Mouse (Mus musculus): ENCODE measurements around the gene Isg20.
A peak's percentile ranks its signal among the peaks of the same experiment; 100 is the strongest.

The Isg20 gene

GRCm38 (mm10) chr7:78912974-78913474 lies at the start of gene Isg20:
TSS of gene Isg20 (plus strand) at chr7:78913424.
- Histone ChIP-seq H3K36me3 (ENCODE audit: control insufficient read depth, insufficient read depth, low read length, poor library complexity, severe bottlenecking) (no peaks in the 10 kb centered on the region), H3K27me3 (ENCODE audit: control insufficient read depth, insufficient read depth, low read length, poor library complexity, severe bottlenecking) (no peaks in the 10 kb centered on the region)
- peak; percentile 13 for DNase-seq (ENCODE audit: low read depth, low spot score)

GRCm38 (mm10) chr7:78863796-78864445 lies 49.3 kb upstream of the Isg20 start:
- Histone ChIP-seq H3K27me3 (ENCODE audit: control insufficient read depth, insufficient read depth, low read length, poor library complexity, severe bottlenecking) (no peaks in the 10 kb centered on the region), H3K36me3 (ENCODE audit: control insufficient read depth, insufficient read depth, low read length, poor library complexity, severe bottlenecking) (no peaks in the 10 kb centered on the region)
- DNase-seq (ENCODE audit: low read depth, low spot score): no peak

- no peak for DNase-seq (ENCODE audit: low read depth, low spot score)
- no peaks in the 10 kb centered on the region for H3K36me3 ChIP-seq (ENCODE audit: control insufficient read depth, insufficient read depth, low read length, poor library complexity, severe bottlenecking)
- no peaks in the 10 kb centered on the region for H3K27me3 ChIP-seq (ENCODE audit: control insufficient read depth, insufficient read depth, low read length, poor library complexity, severe bottlenecking)
These were observed 48.8 kb upstream of the Isg20 start for GRCm38 (mm10) chr7:78864446-78864802.

- Histone ChIP-seq H3K27me3 (ENCODE audit: control insufficient read depth, insufficient read depth, low read length, poor library complexity, severe bottlenecking) (no peaks in the 10 kb centered on the region), H3K36me3 (ENCODE audit: control insufficient read depth, insufficient read depth, low read length, poor library complexity, severe bottlenecking) (no peaks in the 10 kb centered on the region)
- no peak for DNase-seq (ENCODE audit: low read depth, low spot score)
These were observed 47.8 kb upstream of the Isg20 start for GRCm38 (mm10) chr7:78865212-78865949.

- DNase-seq (ENCODE audit: low read depth, low spot score): no peak
- H3K36me3 ChIP-seq (ENCODE audit: control insufficient read depth, insufficient read depth, low read length, poor library complexity, severe bottlenecking): no peaks in the 10 kb centered on the region
- no peaks in the 10 kb centered on the region for H3K27me3 ChIP-seq (ENCODE audit: control insufficient read depth, insufficient read depth, low read length, poor library complexity, severe bottlenecking)
These were observed 44.5 kb upstream of the Isg20 start for GRCm38 (mm10) chr7:78868731-78869130.

- Histone ChIP-seq H3K36me3 (ENCODE audit: control insufficient read depth, insufficient read depth, low read length, poor library complexity, severe bottlenecking) (no peaks in the 10 kb centered on the region), H3K27me3 (ENCODE audit: control insufficient read depth, insufficient read depth, low read length, poor library complexity, severe bottlenecking) (no peaks in the 10 kb centered on the region)
- DNase-seq (ENCODE audit: low read depth, low spot score): no peak
These were observed 40.9 kb upstream of the Isg20 start for GRCm38 (mm10) chr7:78872366-78872765.

GRCm38 (mm10) chr7:78872831-78873230 lies 40.4 kb upstream of the Isg20 start:
- no peak for DNase-seq (ENCODE audit: low read depth, low spot score)

GRCm38 (mm10) chr7:78881607-78882468 lies 31.4 kb upstream of the Isg20 start:
- H3K36me3 ChIP-seq (ENCODE audit: control insufficient read depth, insufficient read depth, low read length, poor library complexity, severe bottlenecking): no peaks in the 10 kb centered on the region
- no peaks in the 10 kb centered on the region; the same call in 1 of the 2 replicates for H3K27me3 ChIP-seq (ENCODE audit: control insufficient read depth, insufficient read depth, low read length, poor library complexity, severe bottlenecking)
- DNase-seq (ENCODE audit: low read depth, low spot score): no peak

More at GRCm38 (mm10) chr7:78872831-78873230, 40.4 kb upstream of the Isg20 start:
- no peaks in the 10 kb centered on the region for H3K36me3 ChIP-seq (ENCODE audit: control insufficient read depth, insufficient read depth, low read length, poor library complexity, severe bottlenecking)
- no peaks in the 10 kb centered on the region for H3K27me3 ChIP-seq (ENCODE audit: control insufficient read depth, insufficient read depth, low read length, poor library complexity, severe bottlenecking)

- no peaks in the 10 kb centered on the region; the same call in 1 of the 2 replicates for H3K27me3 ChIP-seq (ENCODE audit: control insufficient read depth, insufficient read depth, low read length, poor library complexity, severe bottlenecking)
- DNase-seq (ENCODE audit: low read depth, low spot score): no peak
These were observed 30.8 kb upstream of the Isg20 start for GRCm38 (mm10) chr7:78882469-78882837.

GRCm38 (mm10) chr7:78883016-78883725 lies 30.1 kb upstream of the Isg20 start:
- no peak for DNase-seq (ENCODE audit: low read depth, low spot score)
- H3K27me3 ChIP-seq (ENCODE audit: control insufficient read depth, insufficient read depth, low read length, poor library complexity, severe bottlenecking): no peaks in the 10 kb centered on the region; the same call in 1 of the 2 replicates
- no peaks in the 10 kb centered on the region for H3K36me3 ChIP-seq (ENCODE audit: control insufficient read depth, insufficient read depth, low read length, poor library complexity, severe bottlenecking)

More at GRCm38 (mm10) chr7:78882469-78882837, 30.8 kb upstream of the Isg20 start:
- no peaks in the 10 kb centered on the region for H3K36me3 ChIP-seq (ENCODE audit: control insufficient read depth, insufficient read depth, low read length, poor library complexity, severe bottlenecking)

GRCm38 (mm10) chr7:78883726-78884060 lies 29.5 kb upstream of the Isg20 start:
- no peaks in the 10 kb centered on the region; the same call in 1 of the 2 replicates for H3K27me3 ChIP-seq (ENCODE audit: control insufficient read depth, insufficient read depth, low read length, poor library complexity, severe bottlenecking)
- DNase-seq (ENCODE audit: low read depth, low spot score): no peak
- H3K36me3 ChIP-seq (ENCODE audit: control insufficient read depth, insufficient read depth, low read length, poor library complexity, severe bottlenecking): no peaks in the 10 kb centered on the region

- Histone ChIP-seq H3K27me3 (ENCODE audit: control insufficient read depth, insufficient read depth, low read length, poor library complexity, severe bottlenecking) (no peaks in the 10 kb centered on the region; the same call in 1 of the 2 replicates), H3K36me3 (ENCODE audit: control insufficient read depth, insufficient read depth, low read length, poor library complexity, severe bottlenecking) (no peaks in the 10 kb centered on the region)
- DNase-seq (ENCODE audit: low read depth, low spot score): no peak
These were observed 29.1 kb upstream of the Isg20 start for GRCm38 (mm10) chr7:78884139-78884538.

- H3K27me3 ChIP-seq (ENCODE audit: control insufficient read depth, insufficient read depth, low read length, poor library complexity, severe bottlenecking): no peaks in the 10 kb centered on the region; the same call in 1 of the 2 replicates
- H3K36me3 ChIP-seq (ENCODE audit: control insufficient read depth, insufficient read depth, low read length, poor library complexity, severe bottlenecking): no peaks in the 10 kb centered on the region
- no peak for DNase-seq (ENCODE audit: low read depth, low spot score)
These were observed 27.8 kb upstream of the Isg20 start for GRCm38 (mm10) chr7:78885404-78885803.

GRCm38 (mm10) chr7:78886496-78886895 lies 26.7 kb upstream of the Isg20 start:
- no peak for DNase-seq (ENCODE audit: low read depth, low spot score)
- Histone ChIP-seq H3K36me3 (ENCODE audit: control insufficient read depth, insufficient read depth, low read length, poor library complexity, severe bottlenecking) (no peaks in the 10 kb centered on the region), H3K27me3 (ENCODE audit: control insufficient read depth, insufficient read depth, low read length, poor library complexity, severe bottlenecking) (no peaks in the 10 kb centered on the region; the same call in 1 of the 2 replicates)

Measured in splenic B cell, adult 2 months (primary cell).